Mouse (Mus musculus) midbrain, embryonic 15.5 days (tissue): ENCODE measurements at regions not wholly inside any gene's neighbourhood (a gene's known extent, or its start where the extent isn't known, plus 50 kb on each side); places are given as distances from the start of the nearest gene placed in this dataset.

Source experiments
- ATAC-seq: fragments of 200-750 bp; cut with Nextera tagmentation; replicated peaks from 2 replicates; pipeline ENCODE4 v1.8.0; 2017; ENCODE audit warnings: moderate TSS enrichment
- H3K27ac ChIP-seq: fragments of 300-500 bp; sonication (generic); 2 replicates; pipeline ENCODE4 v1.5.1; 2015; ENCODE audit warnings: mild to moderate bottlenecking, inconsistent platforms
- H3K27me3 ChIP-seq: fragments of 300-500 bp; sonication (generic); replicated peaks from 2 replicates; pipeline ENCODE4 v1.6.1; 2015; ENCODE audit warnings: inconsistent platforms
- H3K36me3 ChIP-seq: fragments of 300-500 bp; sonication (generic); replicated peaks from 2 replicates; pipeline ENCODE4 v1.6.1; 2015; ENCODE audit warnings: inconsistent platforms
- H3K4me1 ChIP-seq: fragments of 300-500 bp; sonication (generic); 2 replicates; pipeline ENCODE4 v1.6.1; 2015; ENCODE audit warnings: inconsistent platforms
- H3K4me2 ChIP-seq: fragments of 300-500 bp; sonication (generic); 2 replicates; pipeline ENCODE4 v1.6.1; 2015; ENCODE audit warnings: inconsistent platforms, mild to moderate bottlenecking, moderate library complexity
- H3K4me3 ChIP-seq: fragments of 300-500 bp; sonication (generic); 2 replicates; pipeline ENCODE4 v1.5.1; 2015; ENCODE audit warnings: mild to moderate bottlenecking, inconsistent platforms
- H3K9ac ChIP-seq: fragments of 300-500 bp; sonication (generic); 2 replicates; pipeline ENCODE4 v1.6.1; 2015; ENCODE audit warnings: mild to moderate bottlenecking, inconsistent platforms
- H3K9me3 ChIP-seq: fragments of 300-500 bp; sonication (generic); 2 replicates; pipeline ENCODE4 v1.6.1; 2016; ENCODE audit warnings: inconsistent platforms
- WGBS: fragments of 180-500 bp; shearing (Covaris S2); methylation state at CpG from one replicate; pipeline ENCODE4 v1.1.7; 2015; ENCODE audit warnings: mixed read lengths; 5-methylcytosine and 5-hydroxymethylcytosine counted together

GRCm38 (mm10) chr5:42987710-42988466 lies 245.1 kb upstream of the Cpeb2 start:
- 91% methylated on average over 3 of the region's 3 CpGs for WGBS
- Histone ChIP-seq H3K4me1 (no peaks in the 10 kb centered on the region), H3K4me3 (no peak overlapping the region), H3K36me3 (no peaks in the 10 kb centered on the region), H3K27ac (no peak overlapping the region), H3K4me2 (no peak overlapping the region), H3K9ac (no peak overlapping the region), H3K9me3 (no peaks in the 10 kb centered on the region), H3K27me3 (no peaks in the 10 kb centered on the region)
- ATAC-seq = no peak

- ATAC-seq = no peak
- Histone ChIP-seq H3K4me3 (no peak overlapping the region), H3K27ac (no peak overlapping the region), H3K36me3 (no peaks in the 10 kb centered on the region), H3K9ac (no peak overlapping the region), H3K4me2 (no peak overlapping the region), H3K27me3 (no peaks in the 10 kb centered on the region), H3K9me3 (no peaks in the 10 kb centered on the region), H3K4me1 (no peaks in the 10 kb centered on the region)
- 93% methylated on average over 3 of the region's 3 CpGs for WGBS
Measured at GRCm38 (mm10) chr5:42989287-42989686, 243.7 kb upstream of the Cpeb2 start.

GRCm38 (mm10) chr5:43024006-43024593 lies 208.9 kb upstream of the Cpeb2 start:
- Histone ChIP-seq H3K9me3 (no peaks in the 10 kb centered on the region), H3K4me3 (no peak overlapping the region), H3K36me3 (no peaks in the 10 kb centered on the region), H3K4me2 (no peak overlapping the region), H3K27me3 (no peaks in the 10 kb centered on the region), H3K27ac (no peak overlapping the region), H3K9ac (no peak overlapping the region), H3K4me1 (no peaks in the 10 kb centered on the region)
- ATAC-seq = no peak
- 81% methylated on average over 7 of the region's 7 CpGs for WGBS

GRCm38 (mm10) chr5:43031285-43031684 lies 201.7 kb upstream of the Cpeb2 start:
- H3K4me1 ChIP-seq = no peaks in the 10 kb centered on the region
- H3K27ac ChIP-seq = no peak overlapping the region
- WGBS = 82% methylated on average over 3 of the region's 3 CpGs
- no peaks in the 10 kb centered on the region for H3K27me3 ChIP-seq
- H3K4me3 ChIP-seq = no peak overlapping the region
- no peaks in the 10 kb centered on the region for H3K9me3 ChIP-seq
- H3K4me2 ChIP-seq = no peak overlapping the region
- H3K36me3 ChIP-seq = no peaks in the 10 kb centered on the region
- H3K9ac ChIP-seq = no peak overlapping the region
- ATAC-seq = no peak

DNA sequence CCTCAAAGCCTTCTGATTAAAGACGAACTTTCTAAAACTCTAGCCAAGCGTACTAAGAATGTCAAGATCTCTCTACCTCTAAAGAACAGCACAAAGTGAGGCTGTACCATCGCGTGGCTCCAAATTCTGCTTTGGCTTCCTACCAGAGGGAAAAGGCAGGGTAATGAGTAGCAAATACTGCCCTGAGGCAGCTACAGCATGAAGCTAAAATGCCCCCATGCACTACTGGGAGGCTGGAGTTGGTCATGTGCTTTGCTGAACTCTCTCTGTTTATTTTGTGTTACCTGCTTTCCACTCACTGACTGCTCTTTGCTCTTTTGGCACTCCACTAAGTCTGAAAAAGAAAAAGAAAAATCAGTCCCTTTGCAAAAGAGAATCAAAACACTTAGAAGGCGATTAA lies 201.1 kb upstream of the Cpeb2 start:
- no peak overlapping the region for H3K27ac ChIP-seq
- H3K27me3 ChIP-seq = no peaks in the 10 kb centered on the region
- no peaks in the 10 kb centered on the region for H3K4me1 ChIP-seq
- WGBS = 78% methylated on average over 5 of the region's 5 CpGs
- no peak overlapping the region for H3K4me2 ChIP-seq
- no peak for ATAC-seq
- H3K9ac ChIP-seq = no peak overlapping the region
- H3K36me3 ChIP-seq = no peaks in the 10 kb centered on the region
- no peak overlapping the region for H3K4me3 ChIP-seq
- no peaks in the 10 kb centered on the region for H3K9me3 ChIP-seq

DNA sequence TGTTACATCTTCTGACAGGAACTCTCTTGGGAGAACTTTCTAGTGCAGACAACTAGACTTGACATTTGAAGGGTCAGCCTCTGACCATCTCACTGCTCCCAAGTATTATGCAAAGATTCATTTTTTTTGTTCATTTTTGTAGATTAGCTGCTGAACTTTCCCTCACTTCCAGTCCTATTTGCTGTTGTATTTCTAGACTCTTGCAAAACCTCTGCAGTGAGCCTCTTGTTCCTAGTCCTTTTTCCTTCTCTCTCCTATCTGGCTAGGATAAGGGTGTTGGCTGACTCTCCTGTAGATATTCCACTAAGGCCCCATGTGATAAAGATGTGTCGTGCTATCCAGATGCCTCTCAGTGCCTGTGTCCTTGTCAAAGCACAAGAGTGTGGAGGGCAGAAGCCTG lies 198.5 kb upstream of the Cpeb2 start:
- WGBS = 85% methylated on average over 1 of the region's 1 CpGs
- H3K9ac ChIP-seq = no peak overlapping the region
- ATAC-seq = no peak

GRCm38 (mm10) chr5:43037592-43037991 lies 195.4 kb upstream of the Cpeb2 start:
- ATAC-seq = no peak
- no peaks in the 10 kb centered on the region for H3K4me1 ChIP-seq
- H3K4me3 ChIP-seq = no peak overlapping the region
- H3K9me3 ChIP-seq = no peaks in the 10 kb centered on the region
- H3K36me3 ChIP-seq = no peaks in the 10 kb centered on the region
- no peak overlapping the region for H3K27ac ChIP-seq
- no peak overlapping the region for H3K9ac ChIP-seq
- WGBS = 76% methylated on average over 3 of the region's 3 CpGs
- no peak overlapping the region for H3K4me2 ChIP-seq
- H3K27me3 ChIP-seq = no peaks in the 10 kb centered on the region

More for the DNA sequence above, 198.5 kb upstream of the Cpeb2 start:
- H3K4me2 ChIP-seq = no peak overlapping the region
- no peaks in the 10 kb centered on the region for H3K36me3 ChIP-seq
- H3K4me1 ChIP-seq = no peaks in the 10 kb centered on the region
- no peak overlapping the region for H3K4me3 ChIP-seq
- no peak overlapping the region for H3K27ac ChIP-seq
- H3K9me3 ChIP-seq = no peaks in the 10 kb centered on the region
- H3K27me3 ChIP-seq = no peaks in the 10 kb centered on the region

- Histone ChIP-seq H3K9ac (no peak overlapping the region), H3K4me2 (no peak overlapping the region)
Measured at GRCm38 (mm10) chr5:43039525-43039924, 193.4 kb upstream of the Cpeb2 start.

GRCm38 (mm10) chr5:43042585-43042984 lies 190.4 kb upstream of the Cpeb2 start:
- ATAC-seq = no peak
- H3K27ac ChIP-seq = no peak overlapping the region
- H3K4me2 ChIP-seq = no peak overlapping the region
- no peaks in the 10 kb centered on the region for H3K36me3 ChIP-seq
- H3K4me3 ChIP-seq = no peak overlapping the region
- 88% methylated on average over 3 of the region's 3 CpGs for WGBS
- no peaks in the 10 kb centered on the region for H3K9me3 ChIP-seq
- H3K9ac ChIP-seq = no peak overlapping the region
- no peaks in the 10 kb centered on the region for H3K27me3 ChIP-seq
- H3K4me1 ChIP-seq = no peaks in the 10 kb centered on the region

More at GRCm38 (mm10) chr5:43039525-43039924, 193.4 kb upstream of the Cpeb2 start:
- Histone ChIP-seq H3K4me1 (no peaks in the 10 kb centered on the region), H3K27ac (no peak overlapping the region), H3K9me3 (no peaks in the 10 kb centered on the region), H3K27me3 (no peaks in the 10 kb centered on the region), H3K4me3 (no peak overlapping the region), H3K36me3 (no peaks in the 10 kb centered on the region)
- 97% methylated on average over 3 of the region's 3 CpGs for WGBS
- no peak for ATAC-seq

DNA sequence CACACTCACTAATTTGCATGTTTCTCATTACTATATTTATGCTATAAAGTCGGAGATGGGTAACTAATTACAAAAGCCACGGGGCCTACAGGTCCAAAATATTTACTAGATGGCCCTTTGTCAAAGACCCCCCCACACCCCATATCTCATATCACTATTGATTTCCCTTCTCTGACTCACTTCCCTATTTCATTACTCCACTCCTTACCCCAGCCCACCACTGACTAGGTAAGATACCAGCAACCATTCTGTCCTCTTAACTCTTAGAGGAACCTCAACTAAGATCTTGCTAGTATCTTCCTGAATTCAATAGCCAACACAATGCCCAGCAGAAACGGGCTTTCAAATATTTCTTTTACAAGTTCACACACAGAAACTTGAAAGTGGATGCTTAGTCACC lies 187.1 kb upstream of the Cpeb2 start:
- Histone ChIP-seq H3K9ac (no peak overlapping the region), H3K36me3 (no peaks in the 10 kb centered on the region), H3K27me3 (no peaks in the 10 kb centered on the region), H3K4me2 (no peak overlapping the region), H3K27ac (no peak overlapping the region), H3K4me3 (no peak overlapping the region), H3K4me1 (no peaks in the 10 kb centered on the region), H3K9me3 (no peaks in the 10 kb centered on the region)
- no peak for ATAC-seq
- 93% methylated on average over 3 of the region's 3 CpGs for WGBS

- H3K4me3 ChIP-seq = no peak overlapping the region
- no peak overlapping the region for H3K9ac ChIP-seq
- H3K27ac ChIP-seq = no peak overlapping the region
- 96% methylated on average over 2 of the region's 2 CpGs for WGBS
- no peaks in the 10 kb centered on the region for H3K27me3 ChIP-seq
- no peaks in the 10 kb centered on the region for H3K9me3 ChIP-seq
- ATAC-seq = no peak
- no peak overlapping the region for H3K4me2 ChIP-seq
- H3K36me3 ChIP-seq = no peaks in the 10 kb centered on the region
- H3K4me1 ChIP-seq = no peaks in the 10 kb centered on the region
Measured at GRCm38 (mm10) chr5:43047316-43047715, 185.7 kb upstream of the Cpeb2 start.

DNA sequence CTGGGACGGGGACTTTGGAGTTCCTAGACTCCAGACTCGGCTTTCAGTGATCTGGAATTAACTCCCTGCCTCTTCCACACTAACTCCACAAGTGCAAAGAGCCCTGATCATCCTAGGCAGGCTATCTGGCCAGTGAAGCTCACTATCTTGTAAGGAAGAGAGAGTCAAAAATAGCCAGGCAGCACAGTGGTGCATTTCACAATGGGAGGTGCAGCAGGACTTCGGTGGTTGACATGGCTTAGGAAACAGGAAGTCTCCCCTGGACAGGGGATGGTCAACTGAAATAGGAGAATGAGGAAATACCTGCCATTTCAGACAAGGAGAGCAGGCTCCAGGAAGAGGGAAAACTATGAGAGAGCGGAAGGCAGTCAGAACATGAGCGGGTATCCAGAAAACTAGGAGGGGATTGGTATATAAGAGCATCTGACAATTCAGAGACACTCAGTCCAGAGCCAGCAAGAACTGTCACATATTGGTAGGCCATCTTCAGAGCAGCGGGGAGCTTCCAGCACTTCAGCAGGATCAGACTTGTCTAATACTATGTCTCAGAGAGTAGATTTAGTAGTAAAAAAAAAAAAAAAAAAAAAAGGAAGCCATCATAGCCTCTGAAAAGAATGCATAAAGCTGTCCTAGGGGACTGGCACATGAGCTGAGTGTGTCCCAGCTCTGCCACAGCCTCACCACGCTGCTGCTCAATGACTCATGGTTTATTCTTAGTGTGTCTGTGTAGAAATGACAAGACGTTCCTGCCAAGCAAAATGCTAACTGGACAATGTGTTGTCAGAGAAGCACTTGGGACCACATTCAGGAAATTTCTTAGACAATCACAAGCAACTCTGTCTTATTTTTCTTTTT lies 184.5 kb upstream of the Cpeb2 start:
- H3K27me3 ChIP-seq = no peaks in the 10 kb centered on the region
- no peak for ATAC-seq
- H3K9ac ChIP-seq = no peak overlapping the region
- WGBS = 78% methylated on average over 8 of the region's 8 CpGs
- no peaks in the 10 kb centered on the region for H3K4me1 ChIP-seq
- no peaks in the 10 kb centered on the region for H3K36me3 ChIP-seq
- no peak overlapping the region for H3K27ac ChIP-seq
- no peak overlapping the region for H3K4me3 ChIP-seq
- H3K9me3 ChIP-seq = no peaks in the 10 kb centered on the region
- H3K4me2 ChIP-seq = no peak overlapping the region
